Mouse (Mus musculus) R1 (cell line): ENCODE data around the gene Cdk6.

ENCODE experiments used
- DNase-seq: peaks from one replicate; pipeline ENCODE4 v3.0.0-alpha.2; 2018; ENCODE audit warnings: low read depth, low spot score

Cdk6 gene

GRCm38 (mm10) chr5:3482474-3482873 is 141.2 kb downstream of the Cdk6 start:
- DNase-seq = no peak

GRCm38 (mm10) chr5:3483054-3483722 is 141.9 kb downstream of the Cdk6 start:
- no peak for DNase-seq

- DNase-seq = no peak
These were observed 145.4 kb downstream of the Cdk6 start for GRCm38 (mm10) chr5:3486579-3487282.

GRCm38 (mm10) chr5:3488146-3488774 is 147.0 kb downstream of the Cdk6 start:
- DNase-seq = no peak

- no peak for DNase-seq
These were observed 149.1 kb downstream of the Cdk6 start for GRCm38 (mm10) chr5:3490358-3490757.

GRCm38 (mm10) chr5:3491084-3491483 is 149.8 kb downstream of the Cdk6 start:
- DNase-seq = no peak

- no peak for DNase-seq
These were observed 150.6 kb downstream of the Cdk6 start for GRCm38 (mm10) chr5:3491883-3492282.

- DNase-seq = no peak
These were observed 151.7 kb downstream of the Cdk6 start for GRCm38 (mm10) chr5:3492776-3493636.

GRCm38 (mm10) chr5:3493968-3494367 is 152.7 kb downstream of the Cdk6 start:
- no peak for DNase-seq

- DNase-seq = no peak
These were observed 153.3 kb downstream of the Cdk6 start for GRCm38 (mm10) chr5:3494452-3495187.

GRCm38 (mm10) chr5:3497505-3497925 is 156.2 kb downstream of the Cdk6 start:
- no peak for DNase-seq

GRCm38 (mm10) chr5:3500298-3500697 is 159.0 kb downstream of the Cdk6 start:
- DNase-seq = no peak

- no peak for DNase-seq
These were observed 159.8 kb downstream of the Cdk6 start for GRCm38 (mm10) chr5:3500957-3501563.

GRCm38 (mm10) chr5:3501564-3502001 is 160.3 kb downstream of the Cdk6 start:
- DNase-seq = no peak

GRCm38 (mm10) chr5:3502610-3503350 is 161.5 kb downstream of the Cdk6 start:
- no peak for DNase-seq

- DNase-seq = no peak
These were observed 162.1 kb downstream of the Cdk6 start for GRCm38 (mm10) chr5:3503373-3503772.

GRCm38 (mm10) chr5:3503836-3504323 is 162.6 kb downstream of the Cdk6 start:
- DNase-seq = no peak

GRCm38 (mm10) chr5:3504453-3504852 is 163.2 kb downstream of the Cdk6 start:
- no peak for DNase-seq

- no peak for DNase-seq
These were observed 164.3 kb downstream of the Cdk6 start for GRCm38 (mm10) chr5:3505553-3505952.
